27 mouse cellular contexts compared by ENCODE assay signal in the genomic region with DNA sequence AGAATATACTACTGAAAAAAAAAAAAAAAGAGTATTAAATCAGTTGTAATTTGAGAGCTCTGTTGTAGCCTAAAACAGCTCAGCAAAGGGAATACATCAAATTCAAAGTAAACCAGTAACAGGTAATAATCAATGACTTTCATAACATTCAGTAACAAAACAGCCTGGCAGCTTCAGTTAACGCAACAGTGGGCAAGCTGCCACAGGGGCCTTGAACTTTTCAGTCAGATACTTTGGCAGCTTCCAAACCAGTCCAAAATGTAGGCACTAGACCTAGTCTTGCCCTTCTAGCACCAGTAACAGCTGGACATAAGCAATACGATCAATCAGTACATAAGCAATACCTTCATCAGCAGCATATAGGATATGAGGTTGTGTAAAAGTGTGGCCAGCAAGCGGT. TPM values are rescaled to one million over a fixed set of nuclear protein-coding genes. Genes with fewer than 3 reads are reported as not detected.
DNase-seq lines count a peak whose midpoint lies in the region; ATAC-seq and TF ChIP-seq lines count a peak whose summit lies in the region.
"Had no signal": no experiment of that assay in that cellular context is flagged by ENCODE, and none has a peak within 500 bp of the region (broad histone marks: within the 10 kb centered on the region; RNA-seq: fewer than 3 reads in every experiment).

No protein-coding gene starts in this region.

- no peak for TF ChIP-seq EP300 in liver, postnatal 0 days (IDR thresholded peaks at IDR 0.05; ENCODE audit: low read depth)

- 72% methylated on average over 3 of the region's 3 CpGs for WGBS in liver, postnatal 0 days (ENCODE audit: insufficient replicate concordance)
- WGBS in liver, embryonic 12.5 days (ENCODE audit: insufficient replicate concordance) = 81% methylated on average over 3 of the region's 3 CpGs

- peak overlapping the region; percentile 30; the same call in 1 of the 2 replicates for H3K27ac ChIP-seq in liver, postnatal 0 days (ENCODE audit: low read depth)
- H3K27ac ChIP-seq in liver, embryonic 12.5 days = no peak overlapping the region
- H3K27ac ChIP-seq: embryonic facial prominence, embryonic 10.5 days; embryonic facial prominence, embryonic 13.5 days; forebrain, embryonic 12.5 days; forebrain, embryonic 15.5 days; heart, embryonic 15.5 days; hindbrain, embryonic 10.5 days; hindbrain, embryonic 13.5 days; intestine, embryonic 15.5 days had no signal

- H3K4me3 ChIP-seq in liver, postnatal 0 days (ENCODE audit: low read depth, low read length) = no peak overlapping the region
- H3K4me3 ChIP-seq in liver, embryonic 12.5 days = no peak overlapping the region
- H3K4me3 ChIP-seq: embryonic facial prominence, embryonic 10.5 days; embryonic facial prominence, embryonic 13.5 days; erythroblast, embryonic 14.5 days; forebrain, embryonic 12.5 days; forebrain, embryonic 15.5 days; heart, embryonic 15.5 days; hindbrain, embryonic 10.5 days; hindbrain, embryonic 13.5 days; intestine, embryonic 15.5 days had no signal

- no peaks in the 10 kb centered on the region for H3K27me3 ChIP-seq in liver, postnatal 0 days (ENCODE audit: insufficient read depth, low read length)
- H3K27me3 ChIP-seq in liver, embryonic 12.5 days (replicated peaks) = no peaks in the 10 kb centered on the region
- H3K27me3 ChIP-seq: embryonic facial prominence, embryonic 13.5 days; forebrain, embryonic 12.5 days; forebrain, embryonic 15.5 days; heart, embryonic 15.5 days; hindbrain, embryonic 13.5 days; intestine, embryonic 15.5 days had no signal

- peak; percentile 75 for ATAC-seq in liver, postnatal 0 days
- no peak for ATAC-seq in liver, embryonic 12.5 days
- ATAC-seq: CD4-positive, CD25-positive, alpha-beta regulatory T cell, adult 4 months; forebrain, embryonic 15.5 days; hindbrain, embryonic 16.5 days; intestine, embryonic 15.5 days had no signal

- peak; percentile 79 for DNase-seq in liver, postnatal 0 days
- peak; percentile 66 for DNase-seq in adrenal gland, adult 8-10 months
- DNase-seq in adrenal gland, postnatal 25 days = peak; percentile 75
- no peak for DNase-seq in kidney, postnatal 4 days
- DNase-seq in cerebellum, postnatal 10 days = no peak
- DNase-seq: cerebellum, adult 11 months; cerebellum, adult 2 months; cerebellum, adult 9-11 months; embryo, embryonic 11 days; gastrocnemius, postnatal 25 days; heart, adult 18-20 months; heart, postnatal 10 days; heart, postnatal 36 days; kidney, adult 11 months had no signal

- no peak overlapping the region for H3K9ac ChIP-seq in liver, postnatal 0 days (replicated peaks)
- H3K9ac ChIP-seq in liver, embryonic 12.5 days = no peak overlapping the region
- H3K9ac ChIP-seq: embryonic facial prominence, embryonic 13.5 days; forebrain, embryonic 12.5 days; forebrain, embryonic 15.5 days; heart, embryonic 15.5 days; hindbrain, embryonic 13.5 days; intestine, embryonic 15.5 days had no signal

- TF ChIP-seq CTCF in liver, postnatal 0 days (IDR thresholded peaks at IDR 0.05; ENCODE audit: low read depth) = no peak

- no peak overlapping the region for H3K4me2 ChIP-seq in liver, postnatal 0 days (ENCODE audit: low read depth, low read length)
- no peak overlapping the region for H3K4me2 ChIP-seq in liver, embryonic 12.5 days
- H3K4me2 ChIP-seq: embryonic facial prominence, embryonic 13.5 days; forebrain, embryonic 12.5 days; forebrain, embryonic 15.5 days; heart, embryonic 15.5 days; hindbrain, embryonic 13.5 days; intestine, embryonic 15.5 days had no signal

- no peaks in the 10 kb centered on the region for H3K4me1 ChIP-seq in liver, postnatal 0 days (ENCODE audit: insufficient read depth)
- H3K4me1 ChIP-seq in liver, embryonic 12.5 days = no peaks in the 10 kb centered on the region
- H3K4me1 ChIP-seq: embryonic facial prominence, embryonic 10.5 days; embryonic facial prominence, embryonic 13.5 days; forebrain, embryonic 12.5 days; forebrain, embryonic 15.5 days; heart, embryonic 15.5 days; hindbrain, embryonic 10.5 days; hindbrain, embryonic 13.5 days; intestine, embryonic 15.5 days had no signal

- H3K9me3 ChIP-seq in liver, postnatal 0 days (ENCODE audit: low read length) = no peaks in the 10 kb centered on the region
- H3K9me3 ChIP-seq in liver, embryonic 12.5 days (replicated peaks) = no peaks in the 10 kb centered on the region
- H3K9me3 ChIP-seq: embryonic facial prominence, embryonic 10.5 days; embryonic facial prominence, embryonic 13.5 days; forebrain, embryonic 12.5 days; forebrain, embryonic 15.5 days; heart, embryonic 15.5 days; hindbrain, embryonic 10.5 days; hindbrain, embryonic 13.5 days; intestine, embryonic 15.5 days had no signal

- H3K36me3 ChIP-seq in liver, postnatal 0 days (replicated peaks; ENCODE audit: insufficient read depth, low read length) = peaks cover 30% of the 10 kb centered on the region
- H3K36me3 ChIP-seq in liver, embryonic 12.5 days = peaks cover 76% of the 10 kb centered on the region

RNA-seq across cellular contexts. Expression of gene Madd, which starts 29.5 kb away (rescaled TPM):
- polyA plus RNA-seq in liver, postnatal 0 days (2015; fragmentation: Nextera tagmentation; extraction: Ambion mirVana) = 2.9 and 3.6 TPM in 2 replicates
- polyA plus RNA-seq in liver, embryonic 12.5 days (2016; fragmentation: Nextera tagmentation; extraction: Ambion mirVana) = 12.1 and 13.4 TPM in 2 replicates
- 10 to 100 TPM; 25.2 to 44.7 (median 32.4) TPM for total RNA-seq in adrenal gland, adult 8-10 months (2022)
- 21.0 and 22.9 TPM in 2 replicates for total RNA-seq in adrenal gland, postnatal 25 days (2021)

RNA-seq across cellular contexts. Expression of gene Mybpc3, which starts 36.1 kb away (rescaled TPM):
- polyA plus RNA-seq in liver, postnatal 0 days (2015; fragmentation: Nextera tagmentation; extraction: Ambion mirVana) = 0.04 TPM in 2 replicates
- 0.23 and 0.39 TPM in 2 replicates for polyA plus RNA-seq in liver, embryonic 12.5 days (2016; fragmentation: Nextera tagmentation; extraction: Ambion mirVana)
- under 1 TPM; 0.09 to 0.62 (median 0.26) TPM for total RNA-seq in adrenal gland, adult 8-10 months (2022)
- not detected in 2 replicates for total RNA-seq in adrenal gland, postnatal 25 days (2021)
- total RNA-seq: gastrocnemius, postnatal 25 days had no signal
- polyA plus RNA-seq: C2C12; CD4-positive, CD25-positive, alpha-beta regulatory T cell, adult 4 months; erythroblast, embryonic 14.5 days; forebrain, embryonic 15.5 days; hindbrain, embryonic 10.5 days had no signal

RNA-seq across cellular contexts. Expression of gene Nr1h3, which starts 48.5 kb away (rescaled TPM):
- 30.0 and 31.0 TPM in 2 replicates for polyA plus RNA-seq in liver, postnatal 0 days (2015; fragmentation: Nextera tagmentation; extraction: Ambion mirVana)
- polyA plus RNA-seq in liver, embryonic 12.5 days (2016; fragmentation: Nextera tagmentation; extraction: Ambion mirVana) = 12.9 and 13.5 TPM in 2 replicates
- 10 to 100 TPM; 21.1 to 32.1 (median 25.4) TPM for total RNA-seq in adrenal gland, adult 8-10 months (2022)
- 16.7 and 22.7 TPM in 2 replicates for total RNA-seq in adrenal gland, postnatal 25 days (2021)

RNA-seq across cellular contexts. Expression of gene Acp2, which starts 48.6 kb away (rescaled TPM):
- polyA plus RNA-seq in liver, postnatal 0 days (2015; fragmentation: Nextera tagmentation; extraction: Ambion mirVana) = 13.0 and 14.1 TPM in 2 replicates
- polyA plus RNA-seq in liver, embryonic 12.5 days (2016; fragmentation: Nextera tagmentation; extraction: Ambion mirVana) = 9.6 and 10.3 TPM in 2 replicates
- 10 to 100 TPM; 44.7 to 74.7 (median 57.5) TPM for total RNA-seq in adrenal gland, adult 8-10 months (2022)
- total RNA-seq in adrenal gland, postnatal 25 days (2021) = 34.0 and 41.8 TPM in 2 replicates

Comparison
In these comparisons a context has a peak if more than half of its experiments do, and no peak if none do; other contexts are left out.
1. DNase-seq: peak in liver, postnatal 0 days (single experiment), adrenal gland, adult 8-10 months (single experiment) and adrenal gland, postnatal 25 days (single experiment); none in kidney, postnatal 4 days (0 of 2) and cerebellum, postnatal 10 days (0 of 2).